Mouse (Mus musculus) kidney, embryonic 16.5 days (tissue): ENCODE data around the gene Rnh1. TPM values are rescaled to one million over a fixed set of nuclear protein-coding genes. Genes with fewer than 3 reads are reported as not detected.

ENCODE experiments used
- ATAC-seq: fragments of 200-750 bp; cut with Nextera tagmentation; 2 replicates; pipeline ENCODE4 v1.8.0; 2017; ENCODE audit warnings: moderate TSS enrichment; ENCODE audit not compliant: low FRiP score, low TSS enrichment
- H3K27ac ChIP-seq: fragments of 300-500 bp; sonication (generic); 2 replicates; pipeline ENCODE4 v1.5.1; 2014; ENCODE audit warnings: low read length
- H3K27me3 ChIP-seq: fragments of 300-500 bp; sonication (generic); 2 replicates; pipeline ENCODE4 v1.6.1; 2014; ENCODE audit warnings: low read length, control low read depth, mixed read lengths; ENCODE audit not compliant: insufficient read depth
- H3K36me3 ChIP-seq: fragments of 300-500 bp; sonication (generic); 2 replicates; pipeline ENCODE4 v1.6.1; 2014; ENCODE audit warnings: low read length, control low read depth, mixed read lengths; ENCODE audit not compliant: insufficient read depth
- H3K4me1 ChIP-seq: fragments of 300-500 bp; sonication (generic); 2 replicates; pipeline ENCODE4 v1.6.1; 2014; ENCODE audit warnings: low read length, control low read depth, mixed read lengths; ENCODE audit not compliant: insufficient read depth
- H3K4me2 ChIP-seq: fragments of 300-500 bp; sonication (generic); replicated peaks from 2 replicates; pipeline ENCODE4 v1.6.1; 2014; ENCODE audit warnings: low read depth, low read length
- H3K4me3 ChIP-seq: fragments of 300-500 bp; sonication (generic); 2 replicates; pipeline ENCODE4 v1.5.1; 2014; ENCODE audit warnings: mild to moderate bottlenecking, low read length
- H3K9ac ChIP-seq: fragments of 300-500 bp; sonication (generic); replicated peaks from 2 replicates; pipeline ENCODE4 v1.6.1; 2014; ENCODE audit warnings: low read length
- H3K9me3 ChIP-seq: fragments of 300-500 bp; sonication (generic); 2 replicates; pipeline ENCODE4 v1.6.1; 2016; ENCODE audit warnings: low read length, control low read depth
- WGBS: fragments of 180-500 bp; shearing (Covaris S2); extraction: QIAGEN DNeasy Blood & Tissue Kit; methylation state at CpG from one replicate; pipeline ENCODE4 v1.1.7; 2014; 5-methylcytosine and 5-hydroxymethylcytosine counted together
- polyA plus RNA-seq: library from polyadenylated mRNA; unstranded; fragments of >200 nt; fragmentation: Nextera tagmentation; extraction: Ambion mirVana; gene quantifications from 2 replicates; pipeline ENCODE4 v1.2.1, GENCODE M21; 2015

Rnh1 gene
- polyA plus RNA-seq, 1 experiment from 2014 or later: 155 TPM

- Histone ChIP-seq H3K36me3 (peaks cover 7% of the 10 kb centered on the region; the same call in 1 of the 2 replicates), H3K4me2 (no peak overlapping the region), H3K27me3 (no peaks in the 10 kb centered on the region), H3K9me3 (no peaks in the 10 kb centered on the region), H3K4me1 (no peaks in the 10 kb centered on the region), H3K4me3 (no peak overlapping the region), H3K27ac (no peak overlapping the region), H3K9ac (no peak overlapping the region)
- no peak for ATAC-seq
- WGBS: 87% methylated on average over 2 of the region's 2 CpGs
Measured at GRCm38 (mm10) chr7:141143861-141144260, 28.8 kb downstream of the Rnh1 start.

GRCm38 (mm10) chr7:141143112-141143511, 29.5 kb downstream of the Rnh1 start:
- Histone ChIP-seq H3K4me1 (no peaks in the 10 kb centered on the region), H3K9ac (no peak overlapping the region), H3K9me3 (no peaks in the 10 kb centered on the region), H3K4me2 (no peak overlapping the region), H3K36me3 (peaks cover 13% of the 10 kb centered on the region), H3K27ac (no peak overlapping the region), H3K27me3 (no peaks in the 10 kb centered on the region), H3K4me3 (no peak overlapping the region)
- no peak for ATAC-seq
- WGBS: 54% methylated on average over 5 of the region's 5 CpGs

- Histone ChIP-seq H3K27ac (no peak overlapping the region), H3K9ac (no peak overlapping the region), H3K4me1 (no peaks in the 10 kb centered on the region), H3K36me3 (peaks cover 21% of the 10 kb centered on the region), H3K27me3 (no peaks in the 10 kb centered on the region), H3K4me2 (no peak overlapping the region), H3K9me3 (no peaks in the 10 kb centered on the region), H3K4me3 (no peak overlapping the region)
- ATAC-seq: no peak
- WGBS: 93% methylated on average over 4 of the region's 4 CpGs
Measured at GRCm38 (mm10) chr7:141141326-141141725, 31.3 kb downstream of the Rnh1 start.

- no peaks in the 10 kb centered on the region for H3K27me3 ChIP-seq
- WGBS: 52% methylated on average over 12 of the region's 12 CpGs
- H3K4me3 ChIP-seq: peak overlapping the region; percentile 76
- H3K36me3 ChIP-seq: peaks cover 19% of the 10 kb centered on the region
- H3K9me3 ChIP-seq: no peaks in the 10 kb centered on the region
- H3K4me2 ChIP-seq: peak overlapping the region; percentile 85
- H3K4me1 ChIP-seq: peaks cover 14% of the 10 kb centered on the region
- 0 out of 2 replicates have a peak, but pooled peaks have one; percentile 1 for ATAC-seq
- peak overlapping the region; percentile 87 for H3K9ac ChIP-seq
- H3K27ac ChIP-seq: no peak overlapping the region
Measured at GRCm38 (mm10) chr7:141131904-141132755, 40.5 kb downstream of the Rnh1 start.

- peak overlapping the region; percentile 29; the same call in 1 of the 2 replicates for H3K27ac ChIP-seq
- peak; percentile 99 for ATAC-seq
- WGBS: under 1% methylated on average over 59 of the region's 59 CpGs
Measured at GRCm38 (mm10) chr7:141131024-141131820, 41.4 kb downstream of the Rnh1 start.

GRCm38 (mm10) chr7:141123517-141123856, 49.2 kb downstream of the Rnh1 start:
- no peak for ATAC-seq

More at GRCm38 (mm10) chr7:141131024-141131820, 41.4 kb downstream of the Rnh1 start:
- Histone ChIP-seq H3K9me3 (no peaks in the 10 kb centered on the region), H3K4me3 (peak overlapping the region; percentile 76), H3K9ac (peak overlapping the region; percentile 87), H3K4me2 (peak overlapping the region; percentile 85), H3K4me1 (peaks cover 14% of the 10 kb centered on the region), H3K27me3 (no peaks in the 10 kb centered on the region), H3K36me3 (peaks cover 10% of the 10 kb centered on the region)

GRCm38 (mm10) chr7:141122689-141123516, 49.8 kb downstream of the Rnh1 start:
- Histone ChIP-seq H3K4me2 (peak overlapping the region; percentile 82), H3K27ac (peak overlapping the region; percentile 92), H3K27me3 (no peaks in the 10 kb centered on the region), H3K36me3 (no peaks in the 10 kb centered on the region), H3K4me3 (peak overlapping the region; percentile 65), H3K9ac (peak overlapping the region; percentile 78), H3K9me3 (no peaks in the 10 kb centered on the region), H3K4me1 (peaks cover 4% of the 10 kb centered on the region)
- WGBS: 2% methylated on average over 29 of the region's 29 CpGs
- peak; percentile 99 for ATAC-seq

More at GRCm38 (mm10) chr7:141123517-141123856, 49.2 kb downstream of the Rnh1 start:
- H3K4me3 ChIP-seq: peak overlapping the region; percentile 65
- H3K27ac ChIP-seq: peak overlapping the region; percentile 92
- H3K4me2 ChIP-seq: peak overlapping the region; percentile 82
- peak overlapping the region; percentile 78 for H3K9ac ChIP-seq
- H3K4me1 ChIP-seq: peaks cover 4% of the 10 kb centered on the region
- no peaks in the 10 kb centered on the region for H3K36me3 ChIP-seq
- H3K9me3 ChIP-seq: no peaks in the 10 kb centered on the region
- WGBS: 1% methylated on average over 15 of the region's 15 CpGs
- no peaks in the 10 kb centered on the region for H3K27me3 ChIP-seq

- Histone ChIP-seq H3K36me3 (no peaks in the 10 kb centered on the region), H3K27ac (peak within 1 kb of the TSS; percentile 92), H3K9ac (peak within 1 kb of the TSS; percentile 78), H3K9me3 (no peaks in the 10 kb centered on the region), H3K4me1 (peaks cover 4% of the 10 kb centered on the region), H3K4me2 (peak within 1 kb of the TSS; percentile 82), H3K4me3 (peak within 1 kb of the TSS; percentile 65), H3K27me3 (no peaks in the 10 kb centered on the region)
- WGBS: 43% methylated on average over 14 of the region's 14 CpGs
- ATAC-seq: no peak
Measured at GRCm38 (mm10) chr7:141122245-141122644, 50.4 kb downstream of the Rnh1 start, which contains the start of gene Ptdss2. Gene Ptdss2, plus strand, starts transcription at chr7:141122382.

- Histone ChIP-seq H3K4me2 (no peak overlapping the region), H3K4me1 (peaks cover 4% of the 10 kb centered on the region), H3K27ac (peak overlapping the region; percentile 43; the same call in 1 of the 2 replicates), H3K36me3 (no peaks in the 10 kb centered on the region), H3K27me3 (no peaks in the 10 kb centered on the region), H3K4me3 (no peak overlapping the region), H3K9ac (no peak overlapping the region), H3K9me3 (no peaks in the 10 kb centered on the region)
- 70% methylated on average over 5 of the region's 5 CpGs for WGBS
- no peak for ATAC-seq
Measured at GRCm38 (mm10) chr7:141121051-141121531, 51.6 kb downstream of the Rnh1 start.
